Mouse (Mus musculus) small intestine, adult 2 months (tissue): ENCODE results near the gene Spindoc.

Experiments
- CTCF ChIP-seq: fragments of 200-500 bp; IDR thresholded peaks from 2 replicates; pipeline ENCODE4 v1.5.1; 2012; ENCODE audit warnings: low read depth, mild to moderate bottlenecking, control low read depth, inconsistent platforms, low read length, moderate library complexity, mixed read lengths; ENCODE audit not compliant: insufficient replicate concordance, insufficient read length; ENCODE audit errors: extremely low read depth
- POLR2A ChIP-seq: fragments of 200-500 bp; IDR thresholded peaks from 2 replicates; pipeline ENCODE4 v1.6.1; 2012; ENCODE audit warnings: low read depth, mild to moderate bottlenecking, control low read depth, inconsistent platforms, low read length, moderate library complexity

DNA sequence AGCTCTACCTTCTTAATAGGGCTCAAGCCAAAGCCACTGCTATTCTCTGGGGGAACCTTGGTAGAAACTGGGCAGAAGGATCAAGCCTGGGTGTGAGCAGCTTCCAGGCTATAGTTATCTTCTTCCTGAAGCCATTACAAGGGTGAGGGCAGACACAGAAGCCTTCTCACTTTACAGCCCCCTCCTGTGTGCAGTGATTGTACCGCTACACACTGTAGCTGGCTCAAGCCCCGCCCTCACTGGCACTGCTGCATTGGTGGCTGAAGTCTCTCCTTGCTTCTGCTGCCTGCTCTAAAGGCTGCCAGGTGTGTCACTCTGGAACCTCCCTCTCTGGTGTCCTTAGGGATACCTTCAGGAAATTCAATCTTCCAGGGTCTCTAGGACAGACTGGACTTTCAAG, 29.6 kb upstream of the Spindoc start:
- TF ChIP-seq POLR2A (no peak), CTCF (no peak)
